Mouse (Mus musculus): ENCODE data around the gene Ifitm6.
"Not testable (repeated sequence)": the region's sequence is repeated elsewhere in the genome, so short reads cannot be mapped to it uniquely, and the experiment has no call there.

Gene Ifitm6

DNA sequence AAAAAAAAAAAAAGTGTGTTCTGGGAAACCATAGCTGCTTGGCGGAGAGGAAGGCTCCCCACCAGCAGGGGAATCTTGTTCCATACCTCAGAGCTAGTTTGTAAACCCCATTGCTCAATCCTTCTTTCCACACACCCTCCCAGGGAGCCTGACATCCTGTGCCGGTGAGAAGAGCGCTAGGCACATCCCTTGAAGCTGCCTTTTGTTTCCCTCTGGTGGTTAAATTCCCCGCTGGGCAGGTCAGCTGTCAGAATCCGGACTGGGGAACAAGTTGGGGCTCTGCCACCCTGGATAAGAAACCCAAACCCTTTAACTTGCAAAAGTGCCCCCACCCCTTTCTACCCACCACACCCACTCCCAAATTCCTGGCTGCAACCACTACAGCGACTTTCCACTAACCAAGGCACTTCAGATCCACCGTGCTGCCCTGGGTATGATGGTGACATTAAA lies 9.4 kb downstream of the Ifitm6 start:
- DNase-seq: peak; percentile 65

DNA sequence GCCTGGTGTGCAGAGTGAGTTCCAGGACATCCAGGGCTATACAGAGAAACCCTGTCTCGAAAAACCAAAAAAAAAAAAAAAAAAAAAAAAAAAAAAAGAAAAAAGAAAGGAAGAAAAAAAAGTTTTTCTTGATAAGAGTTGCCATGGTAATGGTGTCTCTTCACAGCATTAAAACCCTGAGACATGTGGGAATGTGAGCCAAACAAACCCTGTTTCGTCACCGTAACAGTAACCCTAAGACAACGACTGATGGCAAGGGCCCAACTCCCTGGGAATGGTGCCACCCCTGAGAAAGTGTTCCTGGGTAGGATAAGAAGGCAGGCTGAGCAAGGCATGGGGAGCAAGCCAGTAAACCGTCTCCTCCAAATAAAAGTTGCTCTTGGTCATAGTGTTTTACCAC lies 10.8 kb downstream of the Ifitm6 start:
- peak; percentile 59 for DNase-seq

DNA sequence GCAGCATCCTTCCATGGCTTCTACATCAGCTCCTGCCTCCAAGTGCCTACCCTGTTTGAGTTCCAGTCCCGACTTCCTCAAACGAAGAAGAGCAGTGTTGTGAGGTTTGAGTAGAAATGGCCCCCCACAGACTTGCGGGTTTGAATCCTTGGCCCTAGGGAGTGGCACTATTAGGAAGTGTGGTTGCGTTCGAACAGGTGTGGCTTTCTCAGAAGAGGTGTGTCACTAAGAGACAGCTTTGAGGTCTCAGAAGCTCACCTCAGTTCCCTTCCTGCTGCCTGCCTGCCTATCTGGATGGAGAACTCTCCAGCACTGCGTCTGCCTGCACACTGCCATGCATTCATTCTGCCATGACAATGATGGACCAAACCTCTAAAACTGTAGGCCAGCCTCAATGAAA lies 11.3 kb downstream of the Ifitm6 start:
- DNase-seq: no peak

DNA sequence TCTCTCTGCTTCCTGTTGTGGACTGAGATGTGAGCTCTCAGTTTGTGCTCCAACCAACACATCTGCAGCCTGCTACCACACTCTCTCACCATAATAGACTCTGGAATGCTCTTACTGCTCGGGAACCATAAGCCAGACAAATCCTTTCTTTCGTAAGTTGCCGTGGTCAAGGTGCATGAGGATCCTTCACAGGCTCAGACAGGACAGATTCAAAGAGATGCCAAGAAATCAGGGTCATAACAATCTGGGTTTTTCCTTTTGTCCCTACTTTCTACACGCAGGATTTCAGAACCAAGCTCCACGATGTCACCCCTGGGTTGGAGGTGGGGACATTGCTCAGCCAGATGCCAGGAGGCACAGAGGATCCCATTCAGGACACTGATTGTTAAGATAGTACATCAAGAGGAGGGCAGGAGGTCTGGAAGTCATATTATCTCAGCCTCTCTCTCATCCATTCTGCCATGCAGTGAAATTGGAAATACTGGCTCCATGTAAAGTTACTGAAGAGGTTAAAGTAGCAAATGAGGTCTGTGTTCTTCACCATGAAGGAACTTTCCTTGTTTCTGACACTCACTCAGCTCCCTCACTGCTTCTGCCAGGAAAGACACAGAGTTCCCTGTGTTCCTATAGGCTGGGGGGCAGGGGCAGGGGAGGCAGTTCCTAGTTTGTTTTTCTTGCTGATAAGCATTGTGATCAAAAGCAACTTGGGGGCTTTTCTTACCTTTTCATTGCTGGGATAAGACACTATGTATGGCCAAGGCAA lies 14.3 kb downstream of the Ifitm6 start:
- no peak for DNase-seq

DNA sequence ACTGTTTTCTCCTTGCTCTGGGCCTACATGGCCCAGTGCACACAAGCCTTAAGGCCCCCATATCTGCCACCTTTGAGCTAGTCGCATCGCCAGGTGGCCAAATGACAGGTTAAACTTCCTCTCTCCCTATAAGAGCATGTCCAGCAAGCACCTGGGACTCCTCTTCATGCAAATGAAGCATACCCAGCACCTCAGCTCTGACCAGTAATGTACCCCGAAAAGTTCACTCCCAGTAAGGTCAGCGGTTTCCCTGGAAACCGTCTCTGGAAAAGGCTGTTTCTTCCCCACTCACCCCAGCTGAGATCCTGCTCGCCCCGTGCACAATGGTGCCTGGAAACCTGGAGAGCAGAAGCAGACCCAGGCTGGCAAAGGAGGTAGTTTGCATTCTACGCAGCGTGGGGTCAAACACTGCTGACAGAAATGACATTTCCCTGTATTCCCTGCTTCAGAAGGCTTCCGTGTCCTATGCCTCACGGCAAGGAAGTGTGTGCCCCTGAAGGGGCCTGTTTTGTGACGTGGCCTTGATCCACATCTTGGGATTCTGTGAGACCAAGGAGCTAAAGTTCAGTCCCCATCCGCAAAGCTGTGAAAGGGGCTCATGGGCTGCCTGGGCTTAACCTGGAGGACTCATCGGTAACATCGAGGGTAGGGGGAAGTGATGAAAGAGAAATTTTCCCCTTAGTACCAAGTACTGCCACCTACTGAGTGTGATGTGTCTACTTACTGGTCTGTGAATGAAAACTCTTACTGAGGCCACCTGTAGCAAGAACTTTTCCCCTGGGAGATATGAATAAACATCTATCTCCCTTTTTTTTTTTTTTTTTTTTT lies 16.6 kb downstream of the Ifitm6 start:
- no peak for DNase-seq

DNA sequence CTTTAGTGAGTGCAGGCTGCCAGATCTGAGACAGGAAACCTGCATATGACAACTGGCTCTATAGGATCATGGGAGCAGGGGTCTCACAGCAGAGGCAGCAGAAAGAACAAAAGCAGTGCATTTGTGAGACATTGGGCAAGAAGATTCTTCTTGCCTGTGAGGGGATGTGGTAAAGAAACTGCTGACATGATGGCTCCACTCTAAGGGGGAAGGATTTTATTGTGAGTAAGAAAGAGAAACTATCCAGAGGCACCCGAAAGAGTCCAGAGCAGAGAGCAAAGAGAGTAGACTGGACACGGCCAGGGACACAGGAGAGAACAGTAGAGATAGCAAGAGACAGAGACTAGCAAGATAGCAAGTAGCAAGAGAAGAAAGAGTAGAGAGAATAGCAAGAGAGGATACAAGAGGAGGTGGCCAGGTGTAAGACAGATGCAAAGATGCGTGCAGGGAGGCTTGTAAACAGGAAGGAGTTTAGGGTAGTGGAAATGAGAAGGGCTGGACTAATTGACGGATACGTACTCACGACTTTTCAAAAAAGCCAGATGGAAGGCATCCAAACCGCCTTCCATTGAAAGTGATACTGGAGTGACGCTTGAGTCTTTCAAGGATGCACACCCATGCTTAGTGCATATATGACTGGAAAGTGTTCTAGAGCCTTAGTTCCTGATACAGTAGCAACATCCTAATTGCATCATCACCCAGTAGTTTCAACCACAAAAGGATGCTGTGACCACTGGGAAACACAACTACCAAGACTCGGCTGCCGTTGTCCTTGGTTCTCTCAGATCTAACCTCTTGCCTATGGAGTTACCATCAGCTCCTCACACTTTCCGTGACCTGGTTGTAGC lies 18.6 kb downstream of the Ifitm6 start:
- no peak for DNase-seq

DNA sequence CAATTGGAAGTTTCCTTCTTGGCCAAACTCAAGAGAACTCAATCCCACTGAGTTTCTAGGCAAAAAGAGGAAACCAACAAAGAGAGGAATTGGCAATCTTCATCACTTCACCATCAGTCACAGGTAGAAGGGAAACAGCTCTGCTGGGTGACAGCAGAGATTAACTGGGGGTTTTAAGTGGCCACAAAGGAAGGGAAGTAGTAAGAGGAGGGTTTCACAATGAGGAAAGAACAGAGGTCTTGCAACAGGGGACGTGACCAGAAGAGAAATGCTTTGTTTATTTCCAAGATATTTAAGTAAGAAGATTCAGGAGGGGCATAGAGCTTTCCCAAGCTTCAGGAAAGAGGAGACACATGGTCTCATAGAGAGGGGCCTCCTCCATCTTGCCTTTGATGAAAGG lies 19.9 kb downstream of the Ifitm6 start:
- DNase-seq: no peak

DNA sequence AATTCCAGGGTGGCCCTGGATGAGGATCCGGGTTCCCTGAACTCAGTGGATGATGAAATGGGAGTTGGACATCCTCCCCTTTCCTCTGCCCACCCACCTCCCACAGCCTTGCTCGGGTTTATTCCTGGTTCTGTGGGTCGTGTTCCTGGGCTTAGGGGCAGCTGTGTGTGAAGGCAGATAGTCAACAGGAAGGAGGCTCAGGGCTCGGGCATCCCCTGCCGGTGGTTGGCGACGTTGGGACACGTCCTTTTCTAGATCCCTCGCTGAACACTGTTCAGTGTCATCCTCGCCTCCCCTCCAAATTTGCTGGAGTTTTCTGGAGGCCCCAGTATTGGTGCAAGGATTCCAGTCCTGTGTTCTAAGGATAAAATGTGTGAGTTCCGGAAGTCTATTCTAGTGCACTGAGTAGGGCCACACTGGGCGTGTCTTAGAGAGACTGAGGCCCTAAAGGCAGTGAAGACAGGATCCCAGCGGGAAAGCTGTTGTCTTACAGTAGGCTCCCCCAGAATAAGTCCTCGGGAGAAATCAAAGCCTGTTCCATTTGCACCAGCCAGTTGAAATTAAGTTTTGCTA lies 26.5 kb downstream of the Ifitm6 start:
- no peak for DNase-seq

DNA sequence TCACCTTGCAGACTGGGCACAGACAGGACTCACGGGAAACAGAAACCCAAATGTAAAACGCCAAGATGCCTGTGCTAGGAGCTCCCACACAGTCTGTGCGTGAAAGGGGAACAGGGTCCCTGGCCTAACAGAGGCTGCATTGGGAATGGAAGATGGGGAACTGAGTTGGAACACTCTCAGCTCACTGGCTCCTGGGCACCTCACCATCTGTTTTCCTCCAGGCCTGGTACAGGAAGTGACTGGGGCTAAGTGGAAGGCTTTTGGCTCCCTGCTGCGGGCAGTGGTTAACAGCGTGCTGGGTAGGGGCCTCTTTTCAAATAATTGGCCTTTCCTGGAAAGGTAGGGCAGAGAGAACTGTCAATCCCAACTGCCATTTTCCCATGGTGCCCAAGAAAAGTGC lies 27.1 kb downstream of the Ifitm6 start:
- DNase-seq: no peak

DNA sequence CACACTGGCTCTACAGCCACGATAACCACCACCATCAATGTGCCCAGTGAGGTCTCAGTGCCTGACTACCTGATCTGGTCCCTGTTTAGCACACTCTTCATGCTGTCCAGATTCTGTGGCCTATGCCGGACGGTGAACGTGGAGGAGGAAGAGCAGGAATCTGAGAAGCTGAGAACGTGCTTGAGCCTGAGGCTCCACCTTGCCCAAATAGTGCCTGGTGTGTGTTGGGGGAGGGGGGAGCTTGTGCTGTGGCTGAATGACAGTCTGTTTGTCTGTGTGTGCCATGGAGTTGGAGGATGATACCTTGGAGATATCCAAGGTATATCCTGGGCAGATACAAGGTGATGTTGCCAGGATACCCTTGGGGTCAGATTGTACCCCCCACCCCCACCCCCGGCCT lies 27.5 kb downstream of the Ifitm6 start:
- DNase-seq: no peak

DNA sequence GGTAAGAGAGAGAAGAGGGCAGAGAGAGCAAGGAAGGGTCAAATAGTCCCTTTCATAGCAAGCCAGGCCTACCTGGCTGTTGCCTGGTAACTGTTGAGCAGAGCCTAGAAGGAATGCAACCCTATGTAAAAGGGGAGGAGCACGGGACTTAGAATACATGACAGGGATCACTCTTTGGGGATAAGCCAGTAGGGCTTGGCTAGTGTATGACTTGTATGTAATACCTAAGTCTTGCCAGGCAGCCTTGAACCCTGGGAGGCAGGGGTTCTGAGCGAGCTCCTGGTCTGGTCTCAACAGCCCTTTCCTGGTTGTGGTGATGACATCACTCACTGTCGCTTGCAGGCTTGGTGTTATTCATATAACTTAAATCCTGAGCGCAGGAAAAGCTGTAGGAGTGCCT lies 28.7 kb downstream of the Ifitm6 start:
- no peak for DNase-seq

DNA sequence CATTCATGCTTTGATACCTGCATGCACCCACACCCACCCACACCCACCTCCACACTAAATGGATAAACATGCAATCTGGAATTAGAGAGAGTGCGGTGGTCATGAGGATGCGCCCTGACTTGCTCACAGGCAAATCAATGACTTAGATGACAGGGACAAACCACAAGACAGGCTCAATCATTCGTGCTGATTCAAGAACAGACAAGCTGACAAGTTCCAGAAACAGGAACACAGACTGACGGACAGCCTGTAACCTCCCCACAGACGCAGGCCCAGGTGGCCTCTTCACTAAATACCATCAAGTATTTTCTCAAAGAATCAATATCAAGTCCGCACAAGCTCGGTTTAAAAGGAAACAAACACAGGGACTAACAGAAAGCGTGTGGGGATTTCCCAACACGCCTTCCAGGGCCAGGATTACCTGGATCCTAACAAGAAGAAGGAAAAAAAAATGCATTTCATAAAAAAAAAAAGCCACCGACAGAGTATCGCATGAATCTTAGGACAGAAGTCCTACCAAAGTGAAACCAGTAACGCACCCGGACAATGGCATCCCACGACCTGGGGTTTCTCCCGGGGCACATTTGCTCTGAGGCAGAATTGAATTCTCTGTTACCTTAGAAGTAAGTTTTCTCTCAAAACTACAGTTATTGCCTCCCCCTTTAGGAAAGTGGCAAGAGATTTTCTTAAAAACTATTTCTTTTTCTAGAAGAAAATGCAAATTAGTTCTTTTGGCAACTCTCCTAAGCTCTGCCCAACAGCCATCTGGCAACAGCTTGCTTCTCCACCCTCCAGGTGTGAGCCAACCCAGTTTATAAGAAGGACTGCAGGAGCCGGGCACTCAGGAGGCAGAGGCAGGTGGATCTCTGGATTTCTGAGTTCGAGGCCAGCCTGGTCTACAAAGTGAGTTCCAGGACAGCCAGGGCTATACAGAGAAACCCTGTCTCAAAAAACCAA lies 30.3 kb downstream of the Ifitm6 start:
- no peak for DNase-seq

DNA sequence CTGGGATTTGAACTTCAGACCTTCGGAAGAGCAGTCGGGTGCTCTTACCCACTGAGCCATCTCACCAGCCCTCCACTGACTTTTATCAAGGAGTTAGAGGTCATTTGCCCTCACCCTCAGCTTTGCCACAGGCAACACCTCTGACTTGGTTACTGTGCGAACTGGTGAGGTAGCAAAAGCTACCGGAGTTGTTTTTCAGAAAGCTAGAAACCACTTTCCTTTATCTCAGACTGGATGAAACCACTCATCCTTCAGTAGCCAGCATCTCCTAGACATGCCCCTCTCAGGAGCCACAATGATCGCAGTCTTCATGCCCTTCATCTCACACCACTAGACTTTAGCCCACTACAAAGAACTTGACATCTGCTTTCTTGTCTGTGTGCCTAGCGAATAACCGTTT lies 34.8 kb downstream of the Ifitm6 start:
- no peak for DNase-seq

DNA sequence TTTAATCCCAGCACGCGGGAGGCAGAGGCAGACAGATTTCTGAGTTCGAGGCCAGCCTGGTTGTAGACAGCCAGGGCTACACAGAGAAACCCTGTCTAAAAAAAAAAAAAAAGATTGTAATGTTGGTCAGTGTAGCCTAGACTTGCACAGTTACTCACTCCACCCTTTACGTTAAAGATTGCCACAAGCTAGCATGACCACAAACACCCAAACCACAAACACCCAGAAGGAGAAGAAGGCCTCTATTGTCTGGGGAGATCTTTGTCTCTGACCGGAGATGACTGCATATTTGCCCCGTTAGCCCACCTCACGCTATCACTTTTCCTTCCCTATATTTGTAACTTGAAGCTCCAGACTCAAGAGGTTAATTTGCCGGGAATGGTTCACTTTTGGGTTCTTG lies 36.0 kb downstream of the Ifitm6 start:
- DNase-seq: no peak

DNA sequence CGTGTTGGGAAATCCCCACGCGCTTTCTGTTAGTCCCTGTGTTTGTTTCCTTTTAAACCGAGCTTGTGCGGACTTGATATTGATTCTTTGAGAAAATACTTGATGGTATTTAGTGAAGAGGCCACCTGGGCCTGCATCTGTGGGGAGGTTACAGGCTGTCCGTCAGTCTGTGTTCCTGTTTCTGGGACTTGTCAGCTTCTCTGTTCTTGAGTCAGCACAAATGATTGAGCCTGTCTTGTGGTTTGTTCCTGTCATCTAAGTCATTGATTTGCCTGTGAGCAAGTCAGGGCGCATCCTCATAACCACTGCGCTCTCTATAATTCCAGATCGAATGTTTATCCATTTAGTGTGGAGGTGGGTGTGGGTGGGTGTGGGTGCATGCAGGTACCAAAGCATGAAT lies 41.0 kb downstream of the Ifitm6 start:
- not testable (repeated sequence) for DNase-seq

DNA sequence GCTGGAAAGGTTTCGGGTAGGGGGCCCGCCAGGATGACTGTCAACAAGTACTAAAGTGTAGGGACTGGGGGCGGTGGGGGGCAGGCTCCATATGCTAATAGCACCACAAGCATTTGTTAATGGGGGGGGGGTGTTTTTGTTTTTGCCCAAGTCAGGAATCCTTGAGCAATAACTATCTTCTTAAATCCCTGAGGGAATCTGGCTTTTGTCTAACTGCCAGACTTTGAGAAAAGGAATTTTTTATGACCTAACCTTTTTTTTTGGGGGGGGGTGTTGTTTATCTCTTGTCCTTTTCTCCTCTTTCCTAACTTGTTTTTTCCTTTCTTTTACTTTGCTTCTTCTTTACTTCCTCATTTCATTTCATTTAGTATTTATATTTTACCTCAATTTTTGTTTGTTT lies 42.3 kb downstream of the Ifitm6 start:
- no peak for DNase-seq

DNA sequence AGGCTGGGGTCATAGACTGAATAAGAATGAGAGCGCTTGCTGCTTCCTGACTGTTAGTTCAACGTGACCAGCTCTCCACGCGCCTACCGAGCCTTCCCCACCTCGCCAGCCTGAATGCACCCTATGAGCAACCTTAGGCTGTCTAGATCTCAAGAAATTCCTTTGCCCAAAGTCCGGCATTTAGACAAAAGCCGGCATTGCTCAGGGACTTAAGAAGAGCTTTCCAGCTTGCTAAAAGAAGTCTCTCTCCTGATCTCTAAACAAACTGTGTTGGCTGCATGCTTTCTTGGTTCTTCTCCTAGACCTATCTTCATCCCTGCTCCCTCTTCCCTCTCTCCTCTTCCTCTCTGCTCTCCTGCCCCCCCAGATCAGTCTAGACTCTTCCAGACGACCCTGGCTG lies 42.8 kb downstream of the Ifitm6 start:
- no peak for DNase-seq

DNA sequence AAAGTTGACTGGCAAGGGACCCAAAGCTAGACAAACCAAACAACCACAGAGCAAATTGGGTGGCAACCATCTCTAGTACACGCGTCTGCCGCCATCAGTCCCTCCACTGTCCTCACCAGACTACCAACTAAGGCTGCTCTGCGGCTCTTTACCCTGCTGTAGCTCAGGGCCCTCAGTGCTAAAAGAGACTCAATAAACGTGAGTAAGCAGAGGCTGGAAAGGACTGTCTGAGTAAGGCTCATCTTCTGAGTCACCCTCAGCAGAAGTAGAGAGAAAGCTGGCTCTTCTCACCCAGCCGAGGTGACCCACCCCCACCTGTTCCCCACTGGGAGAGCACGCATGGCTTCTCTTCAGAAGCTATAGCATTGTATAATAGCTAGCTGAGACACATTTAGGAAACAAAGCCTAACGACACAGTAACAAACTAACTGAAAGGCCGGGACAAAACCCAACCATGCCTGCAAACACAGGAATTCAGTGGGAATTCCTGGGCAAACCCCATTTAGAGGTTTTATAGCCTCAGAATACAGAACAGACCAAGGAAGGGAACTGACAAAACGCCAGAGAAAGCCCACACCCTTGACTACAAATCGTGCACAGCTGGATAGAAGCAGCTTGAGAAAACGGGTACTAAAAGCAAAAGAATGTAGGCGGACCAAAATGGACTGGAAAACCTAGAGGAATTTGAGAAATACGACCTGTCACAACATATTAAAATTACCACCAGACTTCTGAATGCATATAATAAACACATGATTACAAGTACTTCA lies 44.1 kb downstream of the Ifitm6 start:
- no peak for DNase-seq

DNA sequence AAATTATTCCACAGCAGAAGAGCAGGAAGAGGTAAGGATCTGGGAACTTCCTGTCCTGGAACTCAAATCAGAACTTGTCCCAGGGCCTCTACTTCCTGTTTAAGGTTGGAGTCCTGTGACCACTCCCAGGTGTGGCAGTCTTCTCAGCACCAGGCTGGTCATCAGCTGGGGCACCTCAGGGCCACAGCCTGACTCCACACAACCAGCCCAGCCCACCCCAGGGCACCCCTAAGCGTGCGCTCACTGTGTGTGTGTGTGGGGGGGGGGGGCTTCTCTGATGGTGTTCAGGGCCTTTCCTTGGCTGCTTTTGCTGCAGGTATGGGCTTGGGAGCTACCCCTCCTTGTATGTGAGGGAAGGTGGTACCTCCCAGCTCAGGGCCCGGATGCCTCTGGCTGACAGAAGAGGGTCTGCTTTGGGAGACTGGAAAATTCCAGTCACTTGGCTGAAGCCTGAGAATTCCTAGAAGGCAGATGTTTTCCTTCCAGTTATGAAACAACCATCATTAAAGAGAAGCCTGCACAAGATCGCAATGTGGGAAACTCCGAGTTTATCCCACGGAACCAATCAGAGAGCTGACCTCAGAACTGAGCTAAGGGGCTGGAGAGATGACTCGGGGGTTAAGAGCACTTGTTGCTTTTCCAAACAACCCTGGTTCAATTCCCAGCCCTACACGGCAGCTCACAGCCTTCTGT lies 46.1 kb downstream of the Ifitm6 start:
- DNase-seq: peak; percentile 60

DNA sequence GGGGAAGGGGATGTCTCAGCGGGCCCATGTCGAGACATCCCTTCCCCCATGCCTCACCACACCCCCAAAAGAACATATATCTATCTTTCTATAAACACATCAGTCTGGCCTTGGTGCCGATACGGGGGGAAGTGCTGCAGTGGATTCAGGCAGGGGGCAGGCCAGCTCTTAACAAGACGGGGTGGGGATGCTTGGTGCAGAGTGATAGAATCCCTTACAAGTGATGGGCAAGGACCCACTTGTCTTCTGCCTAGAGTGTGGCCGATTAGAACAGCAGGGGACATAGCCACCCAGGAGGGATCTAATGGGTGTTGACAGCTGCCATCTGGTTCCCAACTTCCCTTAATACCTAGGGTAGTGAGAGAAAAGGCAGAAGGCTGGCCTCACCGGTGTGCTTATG lies 46.8 kb downstream of the Ifitm6 start:
- no peak for DNase-seq

Data from lung, postnatal 10 days (tissue).